Comparison of ENCODE assay signal across 8 mouse cellular contexts in genomic region chr11:114068390-114068789, GRCm38 (mm10). TPM values are rescaled to one million over a fixed set of nuclear protein-coding genes. Genes with fewer than 3 reads are reported as not detected.
DNase-seq lines count a peak whose midpoint lies in the region; ATAC-seq and TF ChIP-seq lines count a peak whose summit lies in the region.

No protein-coding gene starts in this region.

- H3K27me3 ChIP-seq in kidney, adult 2 months (replicated peaks; ENCODE audit: control insufficient read depth, insufficient read depth, low read length) = peaks cover 3% of the 10 kb centered on the region
- H3K27me3 ChIP-seq in limb, embryonic 15.5 days = peaks cover 22% of the 10 kb centered on the region
- H3K27me3 ChIP-seq in neural tube, embryonic 13.5 days = peaks cover 18% of the 10 kb centered on the region
- H3K27me3 ChIP-seq in testis, adult 2 months (ENCODE audit: control insufficient read depth, insufficient read depth, low read length) = peaks cover 12% of the 10 kb centered on the region

- H3K27ac ChIP-seq in kidney, adult 2 months (ENCODE audit: insufficient read depth, low read depth, low read length) = no peak overlapping the region
- peak overlapping the region; percentile 93 for H3K27ac ChIP-seq in limb, embryonic 15.5 days
- H3K27ac ChIP-seq in neural tube, embryonic 13.5 days (replicated peaks) = peak overlapping the region; percentile 46; the same call in 1 of the 2 replicates
- no peak overlapping the region for H3K27ac ChIP-seq in testis, adult 2 months (ENCODE audit: control insufficient read depth, insufficient read depth, low read depth, low read length)

- no peaks in the 10 kb centered on the region for H3K4me1 ChIP-seq in kidney, adult 2 months (ENCODE audit: control insufficient read depth, insufficient read depth, low read length)
- H3K4me1 ChIP-seq in limb, embryonic 15.5 days = peaks cover 53% of the 10 kb centered on the region
- H3K4me1 ChIP-seq in neural tube, embryonic 13.5 days (replicated peaks) = peaks cover 52% of the 10 kb centered on the region
- H3K4me1 ChIP-seq in testis, adult 2 months (ENCODE audit: control insufficient read depth, insufficient read depth, low read length) = peaks cover 22% of the 10 kb centered on the region

- H3K4me2 ChIP-seq in limb, embryonic 15.5 days = peak overlapping the region; percentile 95; the same call in 1 of the 2 replicates
- peak overlapping the region; percentile 4; the same call in 1 of the 2 replicates for H3K4me2 ChIP-seq in neural tube, embryonic 13.5 days

- TF ChIP-seq CTCF in kidney, adult 2 months (conservative IDR thresholded peaks at IDR 0.05; ENCODE audit: insufficient read depth, insufficient read length, low read depth, low read length) = no peak; the same call in 1 of the 2 replicates
- TF ChIP-seq CTCF in testis, adult 2 months (IDR thresholded peaks at IDR 0.05; ENCODE audit: control insufficient read depth, insufficient read depth, insufficient replicate concordance, low read depth, low read length) = 0 out of 2 replicates have a peak, but pooled peaks have one; percentile 19

- WGBS in kidney, adult 2 months = 3% methylated on average over 5 of the region's 5 CpGs
- 4% methylated on average over 5 of the region's 5 CpGs for WGBS in limb, embryonic 15.5 days
- WGBS in neural tube, embryonic 13.5 days = 3% methylated on average over 5 of the region's 5 CpGs

- H3K9me3 ChIP-seq in limb, embryonic 15.5 days = no peaks in the 10 kb centered on the region
- no peaks in the 10 kb centered on the region for H3K9me3 ChIP-seq in neural tube, embryonic 13.5 days

- DNase-seq in gastrocnemius, adult 18-20 months (ENCODE audit: low spot score) = peak; percentile 34
- no peak for DNase-seq in gastrocnemius, postnatal 36 days
- peak; percentile 91 for DNase-seq in embryo, embryonic 10 days (ENCODE audit: low spot score)
- peak; percentile 20 for DNase-seq in gastrocnemius, postnatal 25 days
- peak; percentile 37 for DNase-seq in kidney, adult 2 months

- H3K4me3 ChIP-seq in kidney, adult 2 months (ENCODE audit: insufficient read depth, low read depth, low read length) = no peak overlapping the region
- H3K4me3 ChIP-seq in limb, embryonic 15.5 days = no peak overlapping the region
- no peak overlapping the region for H3K4me3 ChIP-seq in neural tube, embryonic 13.5 days
- no peak overlapping the region for H3K4me3 ChIP-seq in testis, adult 2 months (ENCODE audit: control insufficient read depth, low read depth, low read length)

- H3K9ac ChIP-seq in limb, embryonic 15.5 days = no peak overlapping the region
- 0 out of 2 replicates have a peak overlapping the region, but pooled peaks have one; percentile 26 for H3K9ac ChIP-seq in neural tube, embryonic 13.5 days

- intact Hi-C loops in gastrocnemius, postnatal 36 days (cut with DNase I) = loop anchor here (5.0 kb wide), 4 partner anchors 76 to 214 kb away; no protein-coding TSS in a partner anchor

- no peaks in the 10 kb centered on the region for H3K36me3 ChIP-seq in kidney, adult 2 months (ENCODE audit: control insufficient read depth, insufficient read depth, low read length)
- no peaks in the 10 kb centered on the region for H3K36me3 ChIP-seq in limb, embryonic 15.5 days
- no peaks in the 10 kb centered on the region for H3K36me3 ChIP-seq in neural tube, embryonic 13.5 days
- H3K36me3 ChIP-seq in testis, adult 2 months (ENCODE audit: control insufficient read depth, insufficient read depth, low read length) = no peaks in the 10 kb centered on the region

- no peak for TF ChIP-seq POLR2A in kidney, adult 2 months (IDR thresholded peaks at IDR 0.05; ENCODE audit: low read depth, low read length)
- TF ChIP-seq POLR2A in testis, adult 2 months (IDR thresholded peaks at IDR 0.05; ENCODE audit: control insufficient read depth, low read depth, low read length) = no peak

- 0 out of 2 replicates have a peak, but pooled peaks have one; percentile 40 for ATAC-seq in limb, embryonic 15.5 days (ENCODE audit: insufficient number of reproducible peaks, low FRiP score, low TSS enrichment, low read depth)
- ATAC-seq in neural tube, embryonic 13.5 days (ENCODE audit: low read depth) = peak; percentile 32

RNA-seq across cellular contexts. Expression of gene Sdk2, which starts 1.5 kb away (rescaled TPM):
- under 1 TPM; 0.41 to 0.57 TPM for total RNA-seq in gastrocnemius, adult 18-20 months (2021)
- under 1 TPM; 0.54 to 0.59 TPM for total RNA-seq in gastrocnemius, postnatal 36 days (2021)
- total RNA-seq in gastrocnemius, postnatal 25 days (2021) = 1 to 10 TPM in 1 of 2 experiments, under 1 TPM in 1; 0.75 to 1.4 TPM
- polyA plus RNA-seq in kidney, adult 2 months (2012; rRNA removed) = 0.46 and 0.63 TPM in 2 replicates
- polyA plus RNA-seq in limb, embryonic 15.5 days (2015; fragmentation: Nextera tagmentation; extraction: Ambion mirVana) = 5.7 and 6.5 TPM in 2 replicates
- polyA plus RNA-seq in neural tube, embryonic 13.5 days (2015; fragmentation: Nextera tagmentation; extraction: Ambion mirVana) = 3.9 and 4.7 TPM in 2 replicates
- 7.8 and 8.7 TPM in 2 replicates for polyA plus RNA-seq in testis, adult 2 months (2012; rRNA removed)

Comparison
In these comparisons a context has a peak if more than half of its experiments do, and no peak if none do; other contexts are left out.
1. DNase-seq: peak in gastrocnemius, adult 18-20 months (single experiment), embryo, embryonic 10 days (single experiment), gastrocnemius, postnatal 25 days (single experiment) and kidney, adult 2 months (single experiment); none in gastrocnemius, postnatal 36 days (0 of 2).
2. H3K27ac ChIP-seq: peak in limb, embryonic 15.5 days (single experiment) and neural tube, embryonic 13.5 days (single experiment); none in kidney, adult 2 months (single experiment) and testis, adult 2 months (single experiment).